Mouse (Mus musculus) ovary, adult 18-20 months (tissue): ENCODE measurements around the gene Gm9044.
"Not testable (repeated sequence)": the region's sequence is repeated elsewhere in the genome, so short reads cannot be mapped to it uniquely, and the experiment has no call there.

ENCODE experiments used
- DNase-seq: peaks from one replicate; pipeline ENCODE4 v3.0.0; 2022; ENCODE audit warnings: low spot score, mixed read lengths

Gene Gm9044

GRCm38 (mm10) chr10:118332308-118332707, at the start of gene Gm9044:
Gene Gm9044, minus strand, starts transcription at chr10:118332408.
- not testable (repeated sequence) for DNase-seq

- peak; percentile 55 for DNase-seq
Observed at GRCm38 (mm10) chr10:118370443-118370842, 38.2 kb upstream of the Gm9044 start.

DNA sequence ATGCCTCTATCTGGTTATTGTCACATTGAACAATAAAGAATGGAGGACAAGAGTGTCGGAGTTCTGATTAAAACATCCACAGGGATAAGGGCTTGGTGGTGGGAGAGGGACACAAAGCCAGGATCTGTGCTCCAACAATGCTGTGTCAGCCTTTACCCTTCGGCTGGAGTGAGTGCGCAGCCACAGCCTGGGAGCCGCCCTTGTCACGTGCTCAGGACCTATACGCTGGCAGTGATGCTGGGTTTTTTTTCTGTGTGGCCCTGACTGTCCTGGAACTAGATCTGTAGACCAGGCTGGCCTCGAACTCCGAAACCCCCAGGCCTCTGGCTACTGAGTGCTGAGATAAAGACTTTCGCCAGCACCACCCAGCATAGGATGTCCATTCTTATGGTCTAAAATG, 37.3 kb upstream of the Gm9044 start:
- no peak for DNase-seq

- DNase-seq: not testable (repeated sequence)
Observed at GRCm38 (mm10) chr10:118354005-118354404, 21.8 kb upstream of the Gm9044 start, which contains the start of gene Gm9049. Gene Gm9049, minus strand, starts transcription at chr10:118354105.

DNA sequence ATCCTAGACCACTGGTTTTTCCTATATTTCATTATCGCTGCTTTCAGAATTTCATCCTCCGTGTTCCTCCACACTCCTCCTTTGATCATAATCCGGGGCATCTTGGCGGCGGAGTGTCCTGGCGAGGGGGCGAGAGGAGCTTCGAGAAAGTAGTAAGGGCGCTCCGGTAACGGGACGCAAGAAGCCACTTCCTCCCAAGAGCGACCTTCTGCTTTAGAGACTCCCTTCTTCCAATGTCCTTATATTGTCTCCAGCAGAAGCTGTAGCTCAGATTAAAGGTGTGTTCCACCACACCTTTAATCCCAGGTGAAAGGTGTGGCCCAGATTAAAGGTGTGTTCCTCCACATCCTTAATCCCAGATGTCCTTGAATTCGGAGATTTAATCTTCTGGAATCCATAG, 16.4 kb upstream of the Gm9044 start, which contains the start of gene Gm9048:
Gene Gm9048 (minus strand): TSS at position 101 of the 400 bp plus-strand sequence.
- not testable (repeated sequence) for DNase-seq

DNA sequence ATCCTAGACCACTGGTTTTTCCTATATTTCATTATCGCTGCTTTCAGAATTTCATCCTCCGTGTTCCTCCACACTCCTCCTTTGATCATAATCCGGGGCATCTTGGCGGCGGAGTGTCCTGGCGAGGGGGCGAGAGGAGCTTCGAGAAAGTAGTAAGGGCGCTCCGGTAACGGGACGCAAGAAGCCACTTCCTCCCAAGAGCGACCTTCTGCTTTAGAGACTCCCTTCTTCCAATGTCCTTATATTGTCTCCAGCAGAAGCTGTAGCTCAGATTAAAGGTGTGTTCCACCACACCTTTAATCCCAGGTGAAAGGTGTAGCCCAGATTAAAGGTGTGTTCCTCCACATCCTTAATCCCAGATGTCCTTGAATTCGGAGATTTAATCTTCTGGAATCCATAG, 10.9 kb upstream of the Gm9044 start, which contains the start of gene Gm9046:
Gene Gm9046 (minus strand): TSS at position 101 of the 400 bp plus-strand sequence.
- not testable (repeated sequence) for DNase-seq

DNA sequence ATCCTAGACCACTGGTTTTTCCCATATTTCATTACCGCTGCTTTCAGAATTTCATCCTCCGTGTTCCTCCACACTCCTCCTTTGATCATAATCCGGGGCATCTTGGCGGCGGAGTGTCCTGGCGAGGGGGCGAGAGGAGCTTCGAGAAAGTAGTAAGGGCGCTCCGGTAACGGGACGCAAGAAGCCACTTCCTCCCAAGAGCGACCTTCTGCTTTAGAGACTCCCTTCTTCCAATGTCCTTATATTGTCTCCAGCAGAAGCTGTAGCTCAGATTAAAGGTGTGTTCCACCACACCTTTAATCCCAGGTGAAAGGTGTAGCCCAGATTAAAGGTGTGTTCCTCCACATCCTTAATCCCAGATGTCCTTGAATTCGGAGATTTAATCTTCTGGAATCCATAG, 5.5 kb upstream of the Gm9044 start, which contains the start of gene Gm9045:
Gene Gm9045 (minus strand): TSS at position 101 of the 400 bp plus-strand sequence.
- not testable (repeated sequence) for DNase-seq

DNA sequence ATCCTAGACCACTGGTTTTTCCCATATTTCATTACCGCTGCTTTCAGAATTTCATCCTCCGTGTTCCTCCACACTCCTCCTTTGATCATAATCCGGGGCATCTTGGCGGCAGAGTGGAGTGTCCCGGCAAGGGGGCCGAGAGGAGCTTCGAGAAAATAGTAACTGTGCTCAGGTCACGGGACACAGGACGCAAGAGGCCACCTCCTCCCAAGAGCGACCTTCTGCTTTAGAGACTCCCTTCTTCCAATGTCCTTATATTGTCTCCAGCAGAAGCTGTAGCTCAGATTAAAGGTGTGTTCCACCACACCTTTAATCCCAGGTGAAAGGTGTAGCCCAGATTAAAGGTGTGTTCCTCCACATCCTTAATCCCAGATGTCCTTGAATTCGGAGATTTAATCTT, 5.3 kb downstream of the Gm9044 start, which contains the start of gene Gm9040:
Gene Gm9040 (minus strand): TSS at position 101 of the 400 bp plus-strand sequence.
- DNase-seq: not testable (repeated sequence)

GRCm38 (mm10) chr10:118319024-118319423, 13.2 kb downstream of the Gm9044 start:
- DNase-seq: no peak

GRCm38 (mm10) chr10:118302133-118302532, 30.1 kb downstream of the Gm9044 start:
- not testable (repeated sequence) for DNase-seq

DNA sequence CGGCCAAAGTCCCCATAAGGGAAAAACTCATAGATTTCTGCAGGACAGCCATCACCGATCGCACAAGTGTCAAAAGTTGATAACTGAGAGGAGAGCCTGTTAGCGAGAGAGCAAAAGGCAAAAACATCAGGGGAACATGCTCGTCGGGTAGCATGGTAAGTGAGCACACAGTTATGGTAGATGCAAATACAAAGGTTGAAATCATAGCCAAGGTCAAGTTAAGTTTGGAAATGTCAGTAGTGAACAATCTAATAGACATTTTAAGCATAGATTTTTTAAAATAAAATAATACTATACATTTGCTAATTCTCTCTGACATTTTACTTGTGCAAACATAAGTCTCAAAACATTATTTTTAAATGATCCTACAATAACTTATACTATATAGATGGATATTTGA, 37.3 kb downstream of the Gm9044 start, which contains the start of gene Iltifb:
Gene Iltifb (minus strand): TSS at position 101 of the 400 bp plus-strand sequence.
- no peak for DNase-seq

DNA sequence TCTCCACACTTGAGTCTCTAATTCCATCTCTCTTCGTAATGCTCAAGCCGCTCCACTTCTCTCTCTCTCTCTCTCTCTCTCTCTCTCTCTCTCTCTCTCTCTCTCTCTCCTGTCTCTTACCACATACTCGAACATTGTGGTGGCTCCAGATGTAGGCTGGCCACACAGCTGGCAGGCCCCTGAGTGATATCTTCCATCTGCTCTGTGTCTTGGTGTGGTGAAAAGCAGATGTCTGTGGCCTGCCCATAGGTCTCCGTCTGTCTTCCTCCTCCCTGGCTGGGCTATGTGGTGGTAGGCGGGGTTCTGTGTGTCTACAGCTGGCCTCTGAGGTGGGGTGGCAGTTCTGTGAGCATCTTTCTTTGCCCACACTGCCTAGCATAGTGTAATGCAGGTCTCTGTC, 49.2 kb downstream of the Gm9044 start:
- not testable (repeated sequence) for DNase-seq

GRCm38 (mm10) chr10:118282565-118282964, 49.6 kb downstream of the Gm9044 start:
- not testable (repeated sequence) for DNase-seq
